Mouse (Mus musculus) thymus, postnatal 36 days (tissue): ENCODE measurements around the gene Diexf.
A peak's percentile ranks its signal among the peaks of the same experiment; 100 is the strongest.

ENCODE experiments used
- DNase-seq, 2 experiments: peaks; one replicate each; pipeline ENCODE4 v3.0.0; 2022; ENCODE audit warnings: mixed read lengths in 2 of 2

Gene Diexf

DNA sequence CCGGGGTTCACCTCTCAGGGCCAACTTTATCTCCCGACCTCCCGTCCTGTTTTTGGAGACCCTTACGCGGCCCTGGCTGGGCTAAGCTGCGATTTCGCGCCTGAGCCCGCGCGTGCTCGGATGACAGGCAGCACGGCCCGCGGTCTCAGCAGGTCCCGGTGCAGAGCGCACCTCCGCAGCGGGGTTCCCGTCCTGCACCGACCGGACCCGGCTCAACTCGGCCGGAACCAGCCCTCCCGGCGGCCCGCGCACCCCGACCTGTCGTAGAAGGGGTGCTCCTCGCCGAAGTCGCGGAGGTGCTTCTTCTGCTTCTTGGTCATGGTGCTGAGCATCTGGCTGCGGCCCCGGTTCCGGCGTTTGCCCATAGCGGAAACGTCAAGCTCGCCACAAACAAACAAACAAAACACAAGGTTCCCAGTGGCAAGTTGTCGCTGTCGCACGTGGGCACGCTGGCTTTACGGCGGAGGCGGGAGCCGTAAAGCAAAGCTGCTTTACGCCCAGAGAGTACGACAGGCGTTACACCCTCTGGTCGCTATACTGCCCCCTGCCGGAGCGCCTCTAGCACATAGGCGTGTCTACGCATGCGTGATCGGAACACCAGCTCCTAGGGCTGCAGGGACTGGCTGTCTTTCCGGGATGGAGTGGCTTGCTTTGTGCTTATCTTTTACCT, at the start of gene Diexf:
Diexf (minus strand) TSS at position 487 of the 670 bp plus-strand sequence.
- DNase-seq: peak; percentile 97

DNA sequence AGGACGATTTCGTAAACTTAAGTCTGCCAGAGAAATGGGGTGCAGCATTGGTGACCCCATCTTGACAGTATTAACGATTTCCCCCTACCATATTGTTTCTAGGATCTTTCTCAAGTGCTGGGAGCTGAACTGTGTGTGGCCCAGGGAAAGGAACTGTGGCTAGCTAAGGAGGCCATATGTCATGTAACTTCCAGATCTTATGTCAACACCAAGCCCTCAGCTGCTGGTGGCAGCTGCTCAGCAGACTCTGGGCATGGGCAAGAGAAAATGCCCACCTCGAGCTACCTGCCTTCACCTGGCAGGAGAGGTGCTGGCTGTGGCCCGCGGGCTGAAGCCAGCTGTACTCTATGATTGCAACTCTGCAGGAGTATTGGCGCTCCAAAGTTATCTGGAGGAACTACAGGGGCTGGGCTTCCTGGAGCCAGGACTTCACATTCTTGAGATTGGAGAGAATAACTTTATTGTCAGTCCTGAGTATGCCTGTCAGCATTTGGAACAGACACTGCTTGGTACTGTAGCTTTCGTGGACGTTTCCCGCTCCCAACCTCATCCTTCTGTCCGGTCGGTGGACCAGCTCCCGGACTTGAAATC, 44.2 kb upstream of the Diexf start:
- DNase-seq: peak in 1 of 2 experiments; percentile 46

DNA sequence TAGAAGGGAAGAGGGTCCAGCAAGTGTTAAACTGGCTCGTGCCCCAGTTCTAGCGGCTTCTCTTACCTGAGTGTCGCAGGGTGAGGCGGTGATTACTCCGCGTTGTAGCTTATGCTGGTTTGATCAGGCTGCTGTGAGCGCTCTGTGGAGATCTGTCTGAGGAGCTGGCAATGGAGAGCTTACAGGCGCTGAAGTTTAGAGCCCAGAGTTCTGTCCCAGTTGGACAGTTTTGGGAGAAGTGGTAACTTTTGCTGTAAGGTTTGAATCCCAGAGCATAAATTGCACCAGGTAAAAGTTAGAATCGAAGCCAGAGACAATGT, 43.7 kb upstream of the Diexf start:
- no peak for DNase-seq

DNA sequence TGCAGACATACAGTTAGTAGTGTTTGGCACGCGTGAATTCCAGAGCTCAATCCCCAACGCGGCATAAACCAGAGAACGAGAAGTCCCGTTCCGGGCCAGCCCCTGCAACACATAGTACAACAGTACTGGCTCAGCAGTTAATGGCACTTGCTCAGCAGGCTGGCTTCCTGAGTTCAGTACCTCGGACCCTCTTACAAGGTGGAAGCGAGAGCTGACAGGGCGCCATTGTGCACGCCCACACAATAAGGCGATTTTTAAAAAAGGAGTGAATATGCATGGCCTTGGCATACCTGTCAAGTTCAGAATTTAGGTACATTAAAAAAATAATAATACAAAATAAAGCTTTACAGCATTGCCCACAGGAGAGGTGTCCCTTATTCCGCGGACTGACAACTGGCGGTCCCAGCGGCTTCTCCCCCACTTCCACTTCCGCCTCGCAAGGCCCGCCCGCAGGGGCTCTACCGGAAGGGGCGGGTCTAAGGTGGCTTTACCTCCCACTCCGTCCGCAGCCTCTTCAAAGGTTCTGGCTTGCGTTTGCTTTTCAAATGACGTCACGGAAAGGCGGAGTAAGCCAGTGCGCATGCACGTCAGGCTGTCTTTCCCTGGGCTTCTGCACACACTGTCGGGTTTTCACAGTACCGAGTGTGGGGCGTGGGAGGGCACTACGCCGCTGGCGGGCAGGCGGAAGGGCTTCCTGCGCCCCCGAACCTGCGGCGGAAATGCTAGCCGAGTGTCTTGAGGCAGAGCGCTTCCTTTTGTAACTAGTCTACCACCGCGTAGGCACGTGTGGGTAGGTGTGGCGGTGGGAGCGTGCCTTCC, 43.1 kb upstream of the Diexf start:
- DNase-seq: peak; percentile 97 to 99

DNA sequence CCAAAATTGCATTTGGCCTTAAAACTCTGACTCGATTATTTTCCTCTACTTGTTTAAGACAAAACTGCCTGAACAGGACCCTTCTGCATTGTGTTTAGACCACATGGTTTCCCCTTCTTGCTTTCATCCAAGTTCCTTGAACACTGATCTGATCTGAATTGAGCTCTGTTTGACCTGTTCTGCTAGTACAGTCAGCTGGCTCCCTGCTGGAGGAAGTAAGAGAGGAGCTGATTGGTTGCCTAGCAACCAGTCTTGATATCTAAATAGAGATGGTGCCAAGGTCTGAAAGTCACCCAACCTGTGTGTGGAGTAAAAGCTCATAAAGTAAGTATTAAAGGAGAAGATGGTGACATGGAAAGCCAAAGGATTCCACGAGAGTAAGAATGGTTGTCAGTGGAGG, 39.8 kb upstream of the Diexf start:
- DNase-seq: no peak

DNA sequence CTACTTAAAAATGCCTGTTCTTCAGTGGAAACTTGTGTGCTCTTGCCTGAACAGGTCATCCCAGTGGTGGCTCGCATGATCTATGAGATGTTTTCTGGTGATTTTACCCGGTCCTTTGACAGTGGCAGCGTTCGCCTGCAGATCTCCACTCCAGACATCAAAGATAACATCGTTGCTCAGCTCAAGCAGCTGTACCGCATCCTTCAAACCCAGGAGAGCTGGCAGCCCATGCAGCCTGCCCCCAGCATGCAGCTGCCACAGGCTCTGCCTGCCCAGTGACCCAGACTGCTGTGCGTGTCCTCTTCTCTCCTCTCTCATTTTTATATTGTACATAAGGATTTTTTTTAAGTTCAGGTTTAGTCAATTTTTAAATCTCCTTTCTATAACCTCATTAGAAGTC, 39.2 kb upstream of the Diexf start:
- peak; percentile 53 to 78 for DNase-seq

DNA sequence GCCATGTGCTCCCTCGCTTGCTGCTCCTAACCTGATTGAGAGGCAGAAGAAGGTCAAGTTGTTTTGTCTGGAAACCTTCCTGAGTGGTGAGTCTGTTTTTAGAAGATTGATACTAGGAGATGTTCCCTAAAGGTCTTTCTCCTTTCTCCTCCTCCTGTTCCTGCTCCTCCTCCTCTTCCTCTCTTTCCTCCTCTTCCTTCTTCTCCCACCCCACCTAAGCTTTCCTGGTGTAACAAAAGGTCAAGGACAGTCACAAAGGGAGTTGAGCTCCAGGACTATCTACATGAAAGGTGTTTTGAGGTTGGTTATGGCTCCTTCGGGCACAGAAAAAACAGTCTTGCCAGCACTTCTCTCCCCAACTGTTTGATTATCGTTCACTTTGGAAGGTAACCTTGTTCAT, 37.7 kb upstream of the Diexf start, which contains the start of gene A130010J15Rik:
A130010J15Rik (plus strand) TSS at position 301 of the 400 bp plus-strand sequence.
- no peak for DNase-seq

DNA sequence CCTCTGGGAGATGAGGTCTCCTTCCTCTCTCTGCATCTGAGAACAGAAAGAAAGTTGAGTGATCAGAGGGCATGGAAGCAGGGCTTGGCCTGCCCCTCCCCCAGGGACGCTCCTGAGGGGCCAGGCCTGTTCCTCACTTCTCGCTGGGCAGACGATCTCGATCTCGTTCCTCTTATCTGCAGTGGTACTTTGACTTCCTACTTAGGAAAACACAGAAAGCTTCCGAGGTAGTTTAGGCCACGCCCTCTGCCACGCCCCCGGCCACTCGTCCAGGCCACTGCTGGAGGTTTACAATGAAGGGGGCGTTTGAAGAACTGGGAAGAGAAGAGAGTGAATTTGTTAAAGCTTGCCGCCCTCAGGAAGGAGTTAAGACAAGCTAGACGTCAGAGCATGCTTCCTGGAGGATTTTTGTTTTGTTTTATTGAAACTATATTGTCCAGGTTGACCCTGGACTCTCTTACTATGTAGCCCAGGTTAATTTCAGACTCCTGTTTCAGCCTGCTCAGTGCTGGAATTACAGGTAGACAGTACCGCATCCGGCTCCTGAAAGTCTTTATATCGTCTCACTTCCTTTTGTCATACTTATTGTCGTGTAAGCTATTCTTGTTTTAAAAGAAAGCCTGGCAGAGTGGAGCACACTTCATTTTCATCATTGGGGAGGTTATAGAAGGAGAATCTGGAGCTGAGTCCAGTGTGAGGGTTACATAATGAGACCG, 30.4 kb upstream of the Diexf start:
- DNase-seq: peak; percentile 68 to 76

DNA sequence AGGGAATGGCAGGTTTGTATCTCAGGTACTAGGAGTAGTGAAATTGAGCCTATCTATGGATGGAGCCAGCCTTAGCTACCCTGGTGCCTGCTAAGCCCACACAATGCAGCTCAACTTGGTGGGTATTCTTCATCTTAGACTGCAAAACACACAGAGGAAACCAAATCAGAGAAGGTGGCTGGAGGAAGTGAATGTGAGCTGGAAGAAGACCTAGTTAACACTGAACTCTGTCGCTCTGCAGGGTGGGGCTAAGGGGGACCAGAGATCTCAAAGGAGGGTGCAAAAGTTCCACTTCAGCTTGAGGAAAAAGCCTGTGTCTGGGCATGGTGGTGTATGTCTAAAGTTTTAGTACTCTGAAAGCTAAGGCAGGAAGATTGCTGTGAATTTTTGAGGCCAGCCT, 29.5 kb upstream of the Diexf start:
- peak; percentile 51 to 67 for DNase-seq

DNA sequence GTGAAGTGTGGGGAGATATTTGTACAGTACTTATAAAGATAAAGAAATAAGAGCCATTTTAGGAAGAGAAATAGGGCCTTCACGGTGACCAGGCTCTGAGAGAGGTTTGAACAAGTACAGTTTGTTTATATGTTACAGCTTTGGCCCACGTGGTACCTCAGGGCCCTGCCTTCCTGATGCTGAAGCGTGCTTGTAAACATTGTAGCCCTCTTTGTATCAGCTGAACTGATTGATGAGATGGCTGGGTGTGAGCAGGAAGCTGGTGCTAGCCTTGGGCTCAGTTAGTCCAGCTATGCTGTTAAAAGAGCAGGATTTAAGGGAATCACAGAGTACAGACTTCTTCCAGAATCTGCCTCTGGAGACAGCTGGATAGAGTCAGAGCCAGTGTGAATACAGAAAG, 29.1 kb upstream of the Diexf start:
- no peak for DNase-seq

DNA sequence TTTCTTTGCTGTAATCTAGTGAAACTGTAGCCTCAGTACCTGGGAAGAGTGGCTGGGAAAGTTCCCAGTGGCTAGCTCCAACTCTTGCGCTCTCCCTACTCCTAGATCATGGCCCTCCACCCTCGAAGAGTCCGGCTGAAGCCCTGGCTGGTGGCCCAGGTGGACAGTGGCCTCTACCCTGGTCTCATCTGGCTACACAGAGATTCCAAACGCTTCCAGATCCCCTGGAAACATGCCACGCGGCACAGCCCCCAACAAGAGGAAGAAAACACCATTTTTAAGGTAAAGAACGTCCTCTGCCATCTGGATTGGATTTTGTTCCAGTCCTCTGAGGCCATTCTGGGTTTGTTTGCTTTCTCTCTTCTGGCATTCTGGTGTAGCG, 27.0 kb upstream of the Diexf start:
- no peak for DNase-seq

DNA sequence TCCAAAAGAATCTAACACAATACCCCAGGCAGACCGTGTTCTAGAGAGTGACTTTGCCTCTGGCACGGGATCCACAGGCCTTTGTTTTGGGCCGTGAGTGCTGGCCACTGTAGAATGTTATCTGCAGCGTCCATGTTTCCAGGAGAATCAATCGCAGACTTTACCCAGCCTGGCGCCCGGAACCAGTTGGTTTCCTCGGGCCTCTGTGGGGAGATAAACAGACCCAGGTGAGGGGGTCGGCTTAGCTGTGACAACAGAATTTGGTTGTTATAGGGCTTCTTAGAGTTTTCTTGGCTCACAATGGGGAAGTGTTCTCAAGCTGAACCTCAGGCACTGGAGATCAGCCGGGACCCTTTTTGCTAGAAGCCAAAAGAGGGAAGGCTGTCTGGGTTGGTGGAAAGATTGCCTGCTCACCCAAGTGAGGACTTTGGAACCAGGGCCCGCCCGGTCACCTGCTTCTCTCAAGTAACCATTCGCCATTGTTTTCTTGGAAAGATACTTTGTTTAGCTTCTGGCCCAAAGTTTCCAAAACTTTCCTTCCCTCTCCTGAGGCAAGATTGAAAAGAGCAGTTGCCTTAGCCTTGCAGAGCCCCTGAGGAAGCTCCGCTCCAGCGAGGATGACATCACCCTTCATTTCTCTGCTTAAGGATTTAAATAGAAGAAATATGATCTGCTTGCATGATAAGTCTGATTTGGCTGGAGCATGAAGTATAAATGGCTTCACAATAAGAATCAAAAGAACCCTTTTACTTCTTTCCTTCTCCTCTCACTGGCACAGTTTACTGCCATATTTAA, 26.4 kb upstream of the Diexf start:
- DNase-seq: no peak

DNA sequence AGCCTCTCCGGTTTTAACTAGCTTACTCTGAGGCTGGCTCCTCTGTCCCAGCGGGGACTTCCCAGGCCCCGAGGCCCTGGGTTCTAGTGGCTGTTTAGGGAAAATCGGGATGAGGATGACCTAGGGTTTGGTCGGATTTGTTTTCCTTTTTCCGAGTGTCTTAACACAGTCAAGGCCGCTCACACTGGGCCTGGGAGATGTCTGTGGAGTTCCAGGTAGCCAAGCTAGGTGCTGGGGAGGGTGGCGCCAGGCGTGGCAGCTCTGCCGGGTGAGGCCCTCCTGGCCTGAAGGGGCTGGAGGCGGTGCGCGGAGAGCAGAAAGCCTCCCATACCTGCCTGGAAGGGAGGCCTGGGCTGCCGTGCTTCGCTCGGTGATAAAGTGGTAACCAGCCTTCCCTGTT, 23.5 kb upstream of the Diexf start:
- DNase-seq: no peak

DNA sequence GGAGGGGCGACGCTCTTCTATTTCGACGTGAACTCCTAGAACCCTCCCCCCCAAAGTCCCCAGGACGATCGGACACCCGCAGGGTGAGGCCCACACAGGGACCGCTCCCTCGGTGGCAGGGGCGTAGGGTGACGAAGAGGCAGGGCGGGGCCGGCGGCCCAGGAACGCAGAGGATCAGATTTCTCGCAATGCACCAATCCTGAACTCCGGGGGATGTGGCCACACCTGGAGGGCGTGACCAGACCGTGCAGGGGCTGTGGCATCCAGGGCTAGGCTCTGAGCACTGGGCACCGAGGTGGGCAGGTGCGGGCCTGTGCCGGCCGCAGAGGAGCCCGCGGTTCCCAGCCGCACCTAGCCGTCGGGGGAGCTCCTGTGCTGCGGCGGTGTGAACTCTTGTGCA, 22.8 kb upstream of the Diexf start, which contains the start of gene Irf6:
Irf6 (plus strand) TSS at position 240 of the 400 bp plus-strand sequence.
- peak; percentile 55 to 75 for DNase-seq

DNA sequence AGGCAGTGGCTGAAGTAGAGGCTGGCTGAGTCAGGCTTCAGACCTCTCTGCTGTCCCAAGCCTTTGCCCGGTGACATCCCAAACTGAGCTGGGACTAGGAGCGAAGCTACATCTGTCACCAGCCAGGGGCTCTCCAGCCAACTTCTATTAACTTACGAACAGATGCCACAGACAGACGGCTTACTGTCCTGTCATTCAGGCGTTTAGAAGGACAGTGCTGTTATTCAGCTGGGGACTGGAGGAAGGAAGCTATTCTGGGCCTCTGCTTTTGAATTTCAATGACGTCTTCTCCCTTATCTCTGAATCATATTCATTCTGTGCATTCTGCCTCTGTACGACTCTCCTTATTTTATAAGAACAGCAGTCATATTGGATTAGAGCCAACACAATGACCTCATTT, 21.1 kb upstream of the Diexf start:
- no peak for DNase-seq

DNA sequence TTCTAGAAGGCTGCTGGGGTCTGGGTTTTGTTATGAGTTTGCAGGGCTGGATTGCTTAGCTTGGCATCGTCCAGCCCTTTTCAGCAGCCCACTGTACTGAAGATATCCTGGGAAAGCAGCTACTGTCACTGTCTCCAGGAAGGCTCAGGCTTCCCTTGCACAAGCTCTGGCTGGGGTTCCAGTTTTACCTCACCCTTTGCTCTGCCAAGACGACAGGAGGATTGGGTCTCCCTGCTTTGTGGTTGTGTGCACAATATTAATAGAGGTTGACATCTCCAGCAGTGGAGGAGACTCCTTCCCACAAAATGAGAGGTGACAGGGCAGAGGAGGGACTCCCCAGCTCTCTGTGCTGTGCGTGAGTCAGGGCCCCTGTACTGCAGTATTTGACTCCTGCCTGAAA, 19.2 kb upstream of the Diexf start:
- no peak for DNase-seq

DNA sequence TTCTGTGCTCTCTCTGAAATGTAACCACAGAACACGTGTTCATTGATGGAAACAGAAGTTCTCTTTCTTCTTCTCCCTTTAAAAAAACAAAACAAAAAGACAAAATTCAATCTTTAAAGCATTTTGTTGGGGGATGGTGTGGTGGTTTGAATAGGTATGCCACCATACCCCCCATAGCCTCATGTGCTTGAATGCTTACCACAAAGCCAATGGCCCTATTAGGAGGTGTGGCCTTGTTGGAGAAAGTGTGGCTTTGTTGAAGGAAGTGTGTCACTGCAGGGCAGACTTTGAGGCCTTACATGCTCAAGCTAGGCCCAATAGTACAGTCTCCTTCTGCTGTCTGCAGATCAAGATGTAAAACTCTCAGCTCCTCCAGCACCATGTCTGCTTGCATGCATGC, 16.3 kb upstream of the Diexf start:
- peak; percentile 44 to 50 for DNase-seq

DNA sequence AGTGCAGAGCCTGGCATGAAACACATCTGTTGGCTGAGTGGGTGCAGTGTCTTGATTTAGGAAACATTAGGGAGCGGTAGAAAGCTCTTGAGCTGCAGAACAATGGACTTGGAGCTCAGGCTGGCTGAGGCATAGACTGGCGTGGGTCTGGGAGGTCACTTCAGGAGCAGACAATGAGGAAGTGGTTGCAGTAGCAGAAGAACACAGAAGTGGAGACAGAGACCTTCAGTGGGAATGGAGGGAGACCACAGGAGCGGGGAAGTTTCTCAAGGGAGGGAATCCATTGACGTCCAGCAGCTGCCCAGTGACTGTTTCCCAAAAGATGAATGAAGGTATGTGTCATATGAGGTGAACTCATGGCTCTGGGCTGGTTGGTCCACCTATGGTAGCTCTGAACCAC, 15.0 kb upstream of the Diexf start:
- no peak for DNase-seq

DNA sequence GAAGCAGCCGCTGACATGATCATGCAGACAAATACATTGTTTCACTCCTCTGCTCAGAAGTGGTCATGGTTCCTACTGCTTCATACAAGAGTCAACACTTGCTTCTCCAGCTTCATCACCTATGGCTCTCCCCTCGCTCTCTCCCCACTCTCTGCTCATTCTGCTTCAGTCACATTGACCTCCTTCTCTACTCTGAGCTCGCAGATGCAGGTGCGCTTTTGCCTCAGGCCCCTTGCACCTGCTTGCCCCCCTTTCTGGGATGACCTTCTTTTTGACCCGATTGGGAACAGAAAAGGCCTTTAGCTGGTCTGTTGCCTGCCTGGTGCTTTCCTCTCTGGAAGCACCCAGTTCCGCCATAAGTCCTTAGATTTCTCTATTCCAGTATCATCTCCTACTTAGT, 14.4 kb upstream of the Diexf start:
- DNase-seq: peak; percentile 72 to 84

DNA sequence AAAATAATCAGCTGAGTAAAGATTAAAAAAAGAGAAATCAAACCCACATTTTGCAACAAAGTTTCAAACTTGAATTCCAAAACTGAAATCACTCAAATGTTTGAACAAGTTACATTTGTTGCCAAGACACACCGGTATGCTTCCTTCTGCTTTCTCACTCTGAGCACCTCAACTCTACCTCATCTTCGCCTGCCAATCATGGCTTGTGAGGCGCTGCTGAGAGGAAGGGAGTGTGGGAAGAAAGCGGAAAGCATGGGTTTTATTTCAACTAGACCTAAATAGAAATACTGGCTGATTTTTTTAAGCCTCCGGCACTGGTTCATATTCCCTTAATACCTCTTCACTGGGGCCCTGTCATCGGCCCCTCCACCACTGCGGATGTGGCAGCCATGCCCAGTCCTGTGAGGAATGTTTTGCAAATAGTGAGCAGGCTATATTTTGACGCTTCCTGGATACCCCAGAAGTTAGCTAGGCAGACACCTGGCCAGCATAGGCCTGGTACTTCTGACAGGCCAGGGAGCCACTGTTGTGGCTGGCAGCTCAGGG, 12.5 kb upstream of the Diexf start:
- peak; percentile 43 to 50 for DNase-seq

DNA sequence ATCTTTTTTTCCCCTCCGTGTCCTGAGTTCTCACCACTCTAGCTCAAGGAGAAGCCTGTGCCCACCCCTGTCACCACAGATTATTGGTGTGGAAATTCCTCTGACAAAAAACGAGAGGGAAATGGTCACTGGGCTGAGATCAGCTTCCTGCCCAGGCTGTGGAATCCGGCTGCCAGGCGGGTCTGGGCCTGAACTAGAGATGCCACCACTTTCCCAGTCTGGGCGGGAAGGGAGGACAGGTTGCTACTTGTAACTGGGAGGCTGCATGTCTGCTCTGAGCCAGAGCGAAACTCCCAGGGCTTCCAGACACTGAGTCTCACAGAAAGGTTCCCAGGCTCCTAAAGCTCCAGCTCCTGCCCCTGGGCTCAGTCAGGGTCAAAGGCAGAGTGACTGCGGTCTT, 11.0 kb upstream of the Diexf start:
- DNase-seq: no peak

DNA sequence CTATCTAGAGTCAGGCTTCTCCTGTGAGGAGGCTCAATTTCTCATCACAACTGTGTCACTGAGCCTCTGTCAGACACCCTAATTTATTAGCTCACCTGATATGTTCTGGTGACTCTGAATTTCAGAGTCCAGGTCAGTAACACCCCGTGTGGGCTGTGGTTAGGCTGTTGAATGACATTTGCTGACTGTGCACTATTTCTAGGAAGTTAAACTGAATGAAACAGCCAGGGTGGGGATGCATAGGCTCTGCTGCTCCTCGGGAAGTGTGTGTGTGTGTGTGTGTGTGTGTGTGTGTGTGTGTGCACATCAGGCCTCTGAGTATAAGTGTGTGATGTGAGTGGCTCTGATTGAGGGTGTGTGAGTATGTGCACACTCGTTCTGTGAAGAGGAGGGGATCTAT, 8.6 kb upstream of the Diexf start:
- DNase-seq: peak in 1 of 2 experiments; percentile 13
